Mouse (Mus musculus) thymus, adult 18-20 months (tissue): ENCODE measurements around the gene Lmod3.
"Not testable (repeated sequence)": the region's sequence is repeated elsewhere in the genome, so short reads cannot be mapped to it uniquely, and the experiment has no call there.

Experiments used
- DNase-seq, 2 experiments: peaks; one replicate each; pipeline ENCODE4 v3.0.0; 2022; ENCODE audit warnings: mixed read lengths in 2 of 2

The Lmod3 gene

GRCm38 (mm10) chr6:97275760-97276159 is 23.2 kb upstream of the Lmod3 start:
- DNase-seq = no peak

- DNase-seq = no peak
Observed at GRCm38 (mm10) chr6:97273777-97274176, 21.2 kb upstream of the Lmod3 start.

- no peak for DNase-seq
Observed at GRCm38 (mm10) chr6:97273058-97273710, 20.6 kb upstream of the Lmod3 start.

- DNase-seq = no peak
Observed at GRCm38 (mm10) chr6:97272349-97272748, 19.8 kb upstream of the Lmod3 start.

- DNase-seq = no peak
Observed at GRCm38 (mm10) chr6:97269596-97269995, 17.0 kb upstream of the Lmod3 start.

- no peak for DNase-seq
Observed at GRCm38 (mm10) chr6:97267132-97267531, 14.6 kb upstream of the Lmod3 start.

- DNase-seq = no peak
Observed at GRCm38 (mm10) chr6:97266661-97267060, 14.1 kb upstream of the Lmod3 start.

- DNase-seq = no peak
Observed at GRCm38 (mm10) chr6:97265705-97266104, 13.1 kb upstream of the Lmod3 start.

- no peak for DNase-seq
Observed at GRCm38 (mm10) chr6:97265240-97265639, 12.7 kb upstream of the Lmod3 start.

- DNase-seq = not testable (repeated sequence)
Observed at GRCm38 (mm10) chr6:97263750-97264149, 11.2 kb upstream of the Lmod3 start.

- no peak for DNase-seq
Observed at GRCm38 (mm10) chr6:97262229-97262628, 9.7 kb upstream of the Lmod3 start.

GRCm38 (mm10) chr6:97259926-97260325 is 7.4 kb upstream of the Lmod3 start:
- DNase-seq = not testable (repeated sequence)

- DNase-seq = no peak
Observed at GRCm38 (mm10) chr6:97258489-97258888, 5.9 kb upstream of the Lmod3 start.

- DNase-seq = no peak
Observed at GRCm38 (mm10) chr6:97252086-97252485, 473 bp downstream of the Lmod3 start.

GRCm38 (mm10) chr6:97250966-97251365 is 1.6 kb downstream of the Lmod3 start:
- DNase-seq = peak; percentile 10 to 31

GRCm38 (mm10) chr6:97245200-97245599 is 7.4 kb downstream of the Lmod3 start:
- no peak for DNase-seq

- DNase-seq = no peak
Observed at GRCm38 (mm10) chr6:97242522-97242921, 10.0 kb downstream of the Lmod3 start.

GRCm38 (mm10) chr6:97240092-97240491 is 12.5 kb downstream of the Lmod3 start:
- DNase-seq = no peak

- no peak for DNase-seq
Observed at GRCm38 (mm10) chr6:97239360-97239759, 13.2 kb downstream of the Lmod3 start.

- DNase-seq = no peak
Observed at GRCm38 (mm10) chr6:97236088-97236487, 16.5 kb downstream of the Lmod3 start.

- no peak for DNase-seq
Observed at GRCm38 (mm10) chr6:97234911-97235668, 17.5 kb downstream of the Lmod3 start.

- no peak for DNase-seq
Observed at GRCm38 (mm10) chr6:97227067-97227847, 25.3 kb downstream of the Lmod3 start.

- DNase-seq = no peak
Observed at GRCm38 (mm10) chr6:97226083-97226491, 26.5 kb downstream of the Lmod3 start.

- no peak for DNase-seq
Observed at GRCm38 (mm10) chr6:97224505-97224904, 28.1 kb downstream of the Lmod3 start.
